Mouse (Mus musculus) ES-Bruce4 (cell line): Measurements from ENCODE around the gene Olfr654.

Experiments used
- CTCF ChIP-seq: IDR thresholded peaks from one replicate; pipeline ENCODE4 v1.8.1; 2011; ENCODE audit warnings: low read depth, low read length
- EP300 ChIP-seq: IDR thresholded peaks from 2 replicates; pipeline ENCODE4 v1.6.1; 2011; ENCODE audit warnings: low read depth, low read length; ENCODE audit not compliant: insufficient read depth

GRCm38 (mm10) chr7:104549833-104550232 is 37.0 kb upstream of the Olfr654 start, which contains the start of gene Olfr651:
- TF ChIP-seq EP300: no peak
- TF ChIP-seq CTCF: no peak
